Mouse (Mus musculus) intestine, embryonic 15.5 days (tissue): ENCODE data around the gene Arrb2. TPM values are rescaled to one million over a fixed set of nuclear protein-coding genes. Genes with fewer than 3 reads are reported as not detected.
"Not testable (repeated sequence)": the region's sequence is repeated elsewhere in the genome, so short reads cannot be mapped to it uniquely, and the experiment has no call there.

Experiments
- ATAC-seq: fragments of 200-750 bp; cut with Nextera tagmentation; 2 replicates; pipeline ENCODE4 v1.8.0; 2017; ENCODE audit warnings: moderate TSS enrichment, moderate library complexity
- H3K27ac ChIP-seq: fragments of 300-500 bp; sonication (generic); 2 replicates; pipeline ENCODE4 v1.5.1; 2015; ENCODE audit warnings: mild to moderate bottlenecking, inconsistent platforms
- H3K27me3 ChIP-seq: fragments of 300-500 bp; sonication (generic); replicated peaks from 2 replicates; pipeline ENCODE4 v1.6.1; 2015; ENCODE audit warnings: inconsistent platforms
- H3K36me3 ChIP-seq: fragments of 300-500 bp; sonication (generic); 2 replicates; pipeline ENCODE4 v1.6.1; 2015; ENCODE audit warnings: inconsistent platforms
- H3K4me1 ChIP-seq: fragments of 300-500 bp; sonication (generic); replicated peaks from 2 replicates; pipeline ENCODE4 v1.6.1; 2015; ENCODE audit warnings: inconsistent platforms
- H3K4me2 ChIP-seq: fragments of 300-500 bp; sonication (generic); replicated peaks from 2 replicates; pipeline ENCODE4 v1.6.1; 2015; ENCODE audit warnings: mild to moderate bottlenecking, inconsistent platforms
- H3K4me3 ChIP-seq: fragments of 300-500 bp; sonication (generic); replicated peaks from 2 replicates; pipeline ENCODE4 v1.5.1; 2015; ENCODE audit warnings: inconsistent platforms
- H3K9ac ChIP-seq: fragments of 300-500 bp; sonication (generic); 2 replicates; pipeline ENCODE4 v1.6.1; 2015; ENCODE audit warnings: inconsistent platforms
- H3K9me3 ChIP-seq: fragments of 300-500 bp; sonication (generic); 2 replicates; pipeline ENCODE4 v1.6.1; 2016; ENCODE audit warnings: inconsistent platforms
- WGBS: fragments of 180-500 bp; shearing (Covaris S2); methylation state at CpG from one replicate; pipeline ENCODE4 v1.1.7; 2015; 5-methylcytosine and 5-hydroxymethylcytosine counted together
- polyA plus RNA-seq: library from polyadenylated mRNA; unstranded; fragments of >200 nt; fragmentation: Nextera tagmentation; extraction: Ambion mirVana; gene quantifications from 2 replicates; pipeline ENCODE4 v1.2.1, GENCODE M21; 2015

Gene Arrb2
- polyA plus RNA-seq, 1 experiment from 2014 or later: 13.2 TPM

- no peak overlapping the region for H3K27ac ChIP-seq
Observed at GRCm38 (mm10) chr11:70472716-70473115, 40.3 kb downstream of the Arrb2 start.

GRCm38 (mm10) chr11:70473291-70473690 is 40.9 kb downstream of the Arrb2 start:
- not testable (repeated sequence) for H3K9me3 ChIP-seq, ATAC-seq, H3K4me2 ChIP-seq, H3K36me3 ChIP-seq, H3K9ac ChIP-seq, H3K4me1 ChIP-seq, H3K27ac ChIP-seq, H3K27me3 ChIP-seq, H3K4me3 ChIP-seq
- WGBS: 86% methylated on average over 5 of the region's 5 CpGs

More at GRCm38 (mm10) chr11:70472716-70473115, 40.3 kb downstream of the Arrb2 start:
- H3K4me1 ChIP-seq: peaks cover 4% of the 10 kb centered on the region; the same call in 1 of the 2 replicates
- H3K9me3 ChIP-seq: no peaks in the 10 kb centered on the region
- no peaks in the 10 kb centered on the region for H3K36me3 ChIP-seq
- H3K4me2 ChIP-seq: no peak overlapping the region
- no peak overlapping the region for H3K9ac ChIP-seq
- no peak for ATAC-seq
- H3K4me3 ChIP-seq: no peak overlapping the region
- H3K27me3 ChIP-seq: no peaks in the 10 kb centered on the region

- ATAC-seq: peak; percentile 80
- Histone ChIP-seq H3K9me3 (no peaks in the 10 kb centered on the region), H3K4me1 (peaks cover 4% of the 10 kb centered on the region; the same call in 1 of the 2 replicates), H3K27me3 (no peaks in the 10 kb centered on the region), H3K4me2 (no peak overlapping the region), H3K36me3 (no peaks in the 10 kb centered on the region), H3K27ac (peak overlapping the region; percentile 36), H3K4me3 (no peak overlapping the region), H3K9ac (no peak overlapping the region)
- 52% methylated on average over 12 of the region's 12 CpGs for WGBS
Observed at GRCm38 (mm10) chr11:70474872-70475534, 42.6 kb downstream of the Arrb2 start.

GRCm38 (mm10) chr11:70485498-70485897 is 53.1 kb downstream of the Arrb2 start:
- no peak overlapping the region for H3K27ac ChIP-seq
- no peaks in the 10 kb centered on the region for H3K27me3 ChIP-seq
- 60% methylated on average over 2 of the region's 2 CpGs for WGBS
- no peaks in the 10 kb centered on the region for H3K36me3 ChIP-seq
- no peak overlapping the region for H3K9ac ChIP-seq
- no peak overlapping the region for H3K4me2 ChIP-seq
- no peak overlapping the region for H3K4me3 ChIP-seq
- ATAC-seq: no peak
- H3K9me3 ChIP-seq: no peaks in the 10 kb centered on the region
- no peaks in the 10 kb centered on the region for H3K4me1 ChIP-seq

GRCm38 (mm10) chr11:70487816-70488215 is 55.4 kb downstream of the Arrb2 start:
- Histone ChIP-seq H3K27ac (no peak overlapping the region), H3K4me1 (no peaks in the 10 kb centered on the region), H3K36me3 (no peaks in the 10 kb centered on the region), H3K4me3 (no peak overlapping the region), H3K27me3 (no peaks in the 10 kb centered on the region), H3K9me3 (no peaks in the 10 kb centered on the region), H3K9ac (no peak overlapping the region), H3K4me2 (no peak overlapping the region)
- WGBS: 38% methylated on average over 4 of the region's 4 CpGs
- no peak for ATAC-seq

- no peak for ATAC-seq
- no peaks in the 10 kb centered on the region for H3K36me3 ChIP-seq
- no peaks in the 10 kb centered on the region for H3K4me1 ChIP-seq
- H3K4me2 ChIP-seq: no peak overlapping the region
- no peak overlapping the region for H3K27ac ChIP-seq
- H3K9ac ChIP-seq: no peak overlapping the region
- H3K27me3 ChIP-seq: no peaks in the 10 kb centered on the region
- H3K4me3 ChIP-seq: no peak overlapping the region
- 79% methylated on average over 3 of the region's 3 CpGs for WGBS
- H3K9me3 ChIP-seq: no peaks in the 10 kb centered on the region
Observed at GRCm38 (mm10) chr11:70489138-70489537, 56.7 kb downstream of the Arrb2 start.

- 84% methylated on average over 6 of the region's 6 CpGs for WGBS
- Histone ChIP-seq H3K4me3 (no peak overlapping the region), H3K4me1 (no peaks in the 10 kb centered on the region), H3K36me3 (no peaks in the 10 kb centered on the region), H3K27ac (no peak overlapping the region), H3K9me3 (no peaks in the 10 kb centered on the region), H3K4me2 (no peak overlapping the region), H3K27me3 (no peaks in the 10 kb centered on the region), H3K9ac (no peak overlapping the region)
- no peak for ATAC-seq
Observed at GRCm38 (mm10) chr11:70489684-70490083, 57.2 kb downstream of the Arrb2 start.

Other genes with a start within 250 kb of the Arrb2 start
- 2.9 and 3.7 TPM in 2 replicates for gene Slc16a11, start 219.9 kb upstream of the Arrb2 start, polyA plus RNA-seq
- gene Slc16a13, start 211.6 kb upstream of the Arrb2 start, polyA plus RNA-seq: 13.2 and 16.0 TPM in 2 replicates
- 11.1 and 11.9 TPM in 2 replicates for gene Bcl6b, start 202.8 kb upstream of the Arrb2 start, polyA plus RNA-seq
- gene 0610010K14Rik, start 194.7 kb upstream of the Arrb2 start, polyA plus RNA-seq: 133 and 138 TPM in 2 replicates
- 8.8 and 10.6 TPM in 2 replicates for gene Gm21988, start 192.8 kb upstream of the Arrb2 start, polyA plus RNA-seq
- 196 and 226 TPM in 2 replicates for gene Rnasek, start 192.8 kb upstream of the Arrb2 start, polyA plus RNA-seq
- gene Alox12, start 177.3 kb upstream of the Arrb2 start, polyA plus RNA-seq: 2.1 and 2.2 TPM in 2 replicates
- gene Alox12e, start 110.0 kb upstream of the Arrb2 start, polyA plus RNA-seq: not detected in 2 replicates
- 0.67 and 0.78 TPM in 2 replicates for gene Alox15, start 80.6 kb upstream of the Arrb2 start, polyA plus RNA-seq
- gene Pelp1, start 22.6 kb upstream of the Arrb2 start, polyA plus RNA-seq: 31.9 and 32.6 TPM in 2 replicates
- gene Med11, start 19.3 kb downstream of the Arrb2 start, polyA plus RNA-seq: 39.9 and 42.4 TPM in 2 replicates
- 0.78 and 1.2 TPM in 2 replicates for gene Zmynd15, start 26.8 kb downstream of the Arrb2 start, polyA plus RNA-seq
- 8.6 and 10.4 TPM in 2 replicates for gene Cxcl16, start 27.3 kb downstream of the Arrb2 start, polyA plus RNA-seq
- gene Tm4sf5, start 72.6 kb downstream of the Arrb2 start, polyA plus RNA-seq: 179 and 192 TPM in 2 replicates
- 0.60 and 0.80 TPM in 2 replicates for gene Vmo1, start 82.0 kb downstream of the Arrb2 start, polyA plus RNA-seq
- gene Gltpd2, start 86.6 kb downstream of the Arrb2 start, polyA plus RNA-seq: 1.5 and 2.2 TPM in 2 replicates
- 646 and 704 TPM in 2 replicates for gene Psmb6, start 92.7 kb downstream of the Arrb2 start, polyA plus RNA-seq
- not detected in 2 replicates for gene Gm40193, start 100.3 kb downstream of the Arrb2 start, polyA plus RNA-seq
- gene Pld2, start 107.4 kb downstream of the Arrb2 start, polyA plus RNA-seq: 10.3 and 11.0 TPM in 2 replicates
- gene Mink1, start 130.2 kb downstream of the Arrb2 start, polyA plus RNA-seq: 11.8 and 12.7 TPM in 2 replicates
- gene 4930544D05Rik, start 183.2 kb downstream of the Arrb2 start, polyA plus RNA-seq: not detected in 2 replicates
- gene Chrne, start 186.6 kb downstream of the Arrb2 start, polyA plus RNA-seq: not detected in 2 replicates
- 0.21 and 0.24 TPM in 2 replicates for gene Gp1ba, start 206.5 kb downstream of the Arrb2 start, polyA plus RNA-seq
- 106 and 107 TPM in 2 replicates for gene Rnf167, start 214.6 kb downstream of the Arrb2 start, polyA plus RNA-seq
- 171 and 180 TPM in 2 replicates for gene Slc25a11, start 214.8 kb downstream of the Arrb2 start, polyA plus RNA-seq
- 2,127 and 2,325 TPM in 2 replicates for gene Pfn1, start 222.0 kb downstream of the Arrb2 start, polyA plus RNA-seq
- 12.1 and 15.6 TPM in 2 replicates for gene Eno3, start 224.6 kb downstream of the Arrb2 start, polyA plus RNA-seq
- gene Spag7, start 236.8 kb downstream of the Arrb2 start, polyA plus RNA-seq: 132 and 154 TPM in 2 replicates